Mouse (Mus musculus) kidney, adult 2 months (tissue): ENCODE measurements around the gene Bach2. TPM values are rescaled to one million over a fixed set of nuclear protein-coding genes. Genes with fewer than 3 reads are reported as not detected.

Experiments
- DNase-seq: peaks from one replicate; pipeline ENCODE4 v3.0.0; 2021
- H3K27ac ChIP-seq: fragments of 200-500 bp; 2 replicates; pipeline ENCODE4 v1.5.1; 2012; ENCODE audit warnings: low read depth, low read length, control low read depth, inconsistent platforms; ENCODE audit not compliant: insufficient read depth
- H3K27me3 ChIP-seq: fragments of 200-500 bp; replicated peaks from 2 replicates; pipeline ENCODE4 v1.6.1; 2012; ENCODE audit warnings: mild to moderate bottlenecking, moderate library complexity, low read length, inconsistent platforms; ENCODE audit not compliant: control insufficient read depth, insufficient read depth
- H3K36me3 ChIP-seq: fragments of 200-500 bp; 2 replicates; pipeline ENCODE4 v1.6.1; 2012; ENCODE audit warnings: mild to moderate bottlenecking, moderate library complexity, low read length, inconsistent platforms; ENCODE audit not compliant: control insufficient read depth, insufficient read depth
- H3K4me1 ChIP-seq: fragments of 200-500 bp; 2 replicates; pipeline ENCODE4 v1.6.1; 2011; ENCODE audit warnings: low read length; ENCODE audit not compliant: control insufficient read depth, insufficient read depth
- H3K4me3 ChIP-seq: fragments of 200-500 bp; 2 replicates; pipeline ENCODE4 v1.5.1; 2011; ENCODE audit warnings: mild to moderate bottlenecking, low read depth, low read length, control low read depth; ENCODE audit not compliant: insufficient read depth
- CTCF ChIP-seq: fragments of 200-500 bp; conservative IDR thresholded peaks from 2 replicates; pipeline ENCODE4 v1.5.1; 2011; ENCODE audit warnings: low read depth, mild to moderate bottlenecking, control low read depth, low read length, moderate library complexity, mixed read lengths; ENCODE audit not compliant: insufficient read depth, insufficient read length
- POLR2A ChIP-seq: fragments of 200-500 bp; IDR thresholded peaks from one replicate; pipeline ENCODE4 v1.6.1; 2011; ENCODE audit warnings: low read depth, low read length, control low read depth
- WGBS: fragments of 180-500 bp; shearing (Covaris S2); methylation state at CpG from one replicate; pipeline ENCODE4 v1.1.7; 2018; 5-methylcytosine and 5-hydroxymethylcytosine counted together
- polyA plus RNA-seq: library from polyadenylated mRNA; depleted of rRNA; stranded (reverse); fragments of >200 nt; gene quantifications from 2 replicates; pipeline ENCODE4 v1.2.3, GENCODE M21; 2012

The Bach2 gene
- polyA plus RNA-seq, 1 experiment, result 2.5 TPM

- H3K4me1 ChIP-seq, result 0 out of 2 replicates have a peak, but pooled peaks cover 2% of the 10 kb centered on the region
- H3K4me3 ChIP-seq, result no peak overlapping the region
- no peaks in the 10 kb centered on the region for H3K27me3 ChIP-seq
- no peak for DNase-seq
- H3K36me3 ChIP-seq, result no peaks in the 10 kb centered on the region
- no peak for TF ChIP-seq POLR2A
- TF ChIP-seq CTCF, result no peak
- H3K27ac ChIP-seq, result no peak overlapping the region
- 56% methylated on average over 8 of the region's 8 CpGs for WGBS
Observed at GRCm38 (mm10) chr4:32508996-32509395, 270.4 kb downstream of the Bach2 start.

- DNase-seq, result no peak
- no peak overlapping the region for H3K27ac ChIP-seq
- 67% methylated on average over 9 of the region's 9 CpGs for WGBS
- H3K36me3 ChIP-seq, result no peaks in the 10 kb centered on the region
- H3K27me3 ChIP-seq, result no peaks in the 10 kb centered on the region
- no peak overlapping the region for H3K4me3 ChIP-seq
- TF ChIP-seq CTCF (no peak), POLR2A (no peak)
- H3K4me1 ChIP-seq, result 0 out of 2 replicates have a peak, but pooled peaks cover 2% of the 10 kb centered on the region
Observed at GRCm38 (mm10) chr4:32509832-32510612, 271.4 kb downstream of the Bach2 start.

DNA sequence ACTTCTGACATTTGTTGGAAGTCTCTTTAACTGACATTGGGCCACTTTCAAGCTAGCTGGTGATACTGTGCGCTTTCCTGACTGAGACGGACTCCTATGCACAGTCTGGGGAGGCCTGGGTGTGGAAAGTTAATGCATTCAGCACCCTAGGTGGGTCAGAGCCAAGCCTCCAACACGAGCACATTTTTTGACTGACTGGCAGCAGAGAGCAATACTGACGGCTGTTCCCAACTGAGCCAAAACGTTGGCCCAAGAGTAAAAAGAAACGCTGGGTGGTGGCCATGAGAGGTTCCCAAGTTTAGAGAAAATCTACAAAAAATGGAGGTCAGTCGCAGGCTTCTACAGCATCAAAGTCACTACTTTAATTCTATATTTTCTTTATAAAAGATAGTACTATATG lies 272.3 kb downstream of the Bach2 start:
- Histone ChIP-seq H3K27me3 (no peaks in the 10 kb centered on the region), H3K4me1 (0 out of 2 replicates have a peak, but pooled peaks cover 2% of the 10 kb centered on the region), H3K36me3 (no peaks in the 10 kb centered on the region), H3K4me3 (no peak overlapping the region), H3K27ac (no peak overlapping the region)
- 77% methylated on average over 7 of the region's 7 CpGs for WGBS
- DNase-seq, result no peak
- no peak for TF ChIP-seq POLR2A
- TF ChIP-seq CTCF, result no peak

GRCm38 (mm10) chr4:32516126-32516525 lies 277.5 kb downstream of the Bach2 start:
- peak; percentile 19 for DNase-seq
- Histone ChIP-seq H3K4me3 (no peak overlapping the region), H3K36me3 (no peaks in the 10 kb centered on the region), H3K4me1 (peaks cover 6% of the 10 kb centered on the region), H3K27ac (no peak overlapping the region), H3K27me3 (no peaks in the 10 kb centered on the region)
- TF ChIP-seq CTCF, result no peak
- TF ChIP-seq POLR2A, result no peak
- 69% methylated on average over 8 of the region's 8 CpGs for whole genome bisulfite sequencing

DNA sequence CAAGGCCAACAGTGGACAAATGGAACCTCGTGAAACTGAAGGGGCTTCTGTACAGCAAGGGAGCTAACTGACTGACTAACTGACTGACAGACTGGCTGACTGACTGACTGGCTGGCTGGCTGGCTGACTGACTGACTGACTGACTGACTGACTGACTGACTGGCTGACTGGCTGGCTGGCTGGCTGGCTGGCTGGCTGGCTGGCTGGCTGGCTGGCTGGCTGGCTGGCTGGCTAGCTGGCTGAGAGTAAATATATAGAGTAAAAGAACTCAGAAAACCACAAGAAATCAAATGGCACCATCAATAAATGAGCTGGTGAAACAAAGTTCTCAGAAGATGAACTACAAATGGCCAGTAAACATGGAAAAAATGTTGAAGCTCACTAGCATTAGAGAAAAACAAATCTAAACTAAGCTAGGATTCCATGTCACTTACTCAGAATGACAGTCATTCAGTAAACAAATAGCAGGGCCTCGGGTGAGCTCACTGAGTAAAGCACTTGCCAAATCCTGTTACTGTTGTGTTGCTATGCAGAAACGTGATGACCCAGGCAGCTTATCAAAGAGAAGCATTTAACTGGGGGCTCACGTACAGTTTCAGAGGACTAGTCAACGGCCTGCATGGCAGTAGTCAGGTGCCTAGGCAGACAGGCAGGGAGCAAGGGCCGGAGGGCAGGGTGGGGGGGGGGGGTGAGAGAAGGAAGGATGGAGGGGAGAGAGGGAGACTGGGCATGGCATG lies 280.4 kb downstream of the Bach2 start:
- WGBS, result 77% methylated on average over 6 of the region's 6 CpGs

GRCm38 (mm10) chr4:32520628-32521360 lies 282.2 kb downstream of the Bach2 start:
- Histone ChIP-seq H3K4me1 (peaks cover 9% of the 10 kb centered on the region), H3K27ac (no peak overlapping the region; the same call in 1 of the 2 replicates), H3K36me3 (no peaks in the 10 kb centered on the region), H3K27me3 (no peaks in the 10 kb centered on the region), H3K4me3 (no peak overlapping the region)
- 35% methylated on average over 18 of the region's 18 CpGs for WGBS
- DNase-seq, result peak; percentile 76
- TF ChIP-seq POLR2A, result no peak

More for the DNA sequence above, 280.4 kb downstream of the Bach2 start:
- no peak overlapping the region for H3K27ac ChIP-seq
- DNase-seq, result no peak
- no peaks in the 10 kb centered on the region for H3K36me3 ChIP-seq
- H3K4me1 ChIP-seq, result peaks cover 9% of the 10 kb centered on the region
- no peak overlapping the region for H3K4me3 ChIP-seq
- H3K27me3 ChIP-seq, result no peaks in the 10 kb centered on the region
- TF ChIP-seq POLR2A, result no peak
- no peak for TF ChIP-seq CTCF

- TF ChIP-seq POLR2A (no peak), CTCF (no peak)
- Histone ChIP-seq H3K27me3 (no peaks in the 10 kb centered on the region), H3K36me3 (no peaks in the 10 kb centered on the region), H3K4me1 (peaks cover 9% of the 10 kb centered on the region), H3K4me3 (no peak overlapping the region), H3K27ac (no peak overlapping the region)
- no peak for DNase-seq
- WGBS, result 60% methylated on average over 6 of the region's 6 CpGs
Observed at GRCm38 (mm10) chr4:32521361-32521740, 282.7 kb downstream of the Bach2 start.
